Mouse (Mus musculus) spleen, adult 2 months (tissue): ENCODE measurements at regions not wholly inside any gene's neighbourhood (a gene's known extent, or its start where the extent isn't known, plus 50 kb on each side); places are given as distances from the start of the nearest gene placed in this dataset.

Experiments
- CTCF ChIP-seq: fragments of 200-500 bp; IDR thresholded peaks from 2 replicates; pipeline ENCODE4 v1.5.1; 2011; ENCODE audit warnings: mild to moderate bottlenecking, inconsistent platforms; ENCODE audit not compliant: insufficient read depth, insufficient read length, insufficient replicate concordance; ENCODE audit errors: extremely low read depth
- POLR2A ChIP-seq: fragments of 200-500 bp; IDR thresholded peaks from 2 replicates; pipeline ENCODE4 v1.6.1; 2011; ENCODE audit warnings: low read depth, low read length, inconsistent platforms

- TF ChIP-seq CTCF (no peak), POLR2A (no peak)
Observed at GRCm38 (mm10) chr9:115844340-115844739, 64.9 kb upstream of the Gadl1 start.
